Mouse (Mus musculus) embryonic facial prominence, embryonic 14.5 days (tissue): ENCODE measurements around the gene Col16a1. TPM values are rescaled to one million over a fixed set of nuclear protein-coding genes. Genes with fewer than 3 reads are reported as not detected.

Experiments used
- ATAC-seq: fragments of 200-750 bp; cut with Nextera tagmentation; 2 replicates; pipeline ENCODE4 v1.8.0; 2017; ENCODE audit warnings: low read depth, moderate number of reproducible peaks, moderate TSS enrichment
- DNase-seq: peaks from one replicate; pipeline ENCODE4 v3.0.0-alpha.2; 2015; ENCODE audit warnings: low spot score
- H3K27ac ChIP-seq: fragments of 300-500 bp; sonication (generic); replicated peaks from 2 replicates; pipeline ENCODE4 v1.5.1; 2014; ENCODE audit warnings: low read depth, mild to moderate bottlenecking, low read length, moderate library complexity
- H3K27me3 ChIP-seq: fragments of 300-500 bp; sonication (generic); replicated peaks from 2 replicates; pipeline ENCODE4 v1.6.1; 2014; ENCODE audit warnings: low read length; ENCODE audit not compliant: control insufficient read depth, insufficient read depth
- H3K36me3 ChIP-seq: fragments of 300-500 bp; sonication (generic); 2 replicates; pipeline ENCODE4 v1.6.1; 2014; ENCODE audit warnings: low read length, mixed read lengths; ENCODE audit not compliant: control insufficient read depth, insufficient read depth
- H3K4me1 ChIP-seq: fragments of 300-500 bp; sonication (generic); 2 replicates; pipeline ENCODE4 v1.6.1; 2014; ENCODE audit warnings: antibody characterized with exemption, low read length; ENCODE audit not compliant: control insufficient read depth, insufficient read depth
- H3K4me2 ChIP-seq: fragments of 300-500 bp; sonication (generic); 2 replicates; pipeline ENCODE4 v1.6.1; 2014; ENCODE audit warnings: low read depth, mild to moderate bottlenecking, low read length, moderate library complexity, mixed read lengths
- H3K4me3 ChIP-seq: fragments of 300-500 bp; sonication (generic); 2 replicates; pipeline ENCODE4 v1.5.1; 2014; ENCODE audit warnings: low read depth, mild to moderate bottlenecking, low read length
- H3K9ac ChIP-seq: fragments of 300-500 bp; sonication (generic); 2 replicates; pipeline ENCODE4 v1.6.1; 2014; ENCODE audit warnings: low read depth, mild to moderate bottlenecking, low read length, moderate library complexity, mixed read lengths
- H3K9me3 ChIP-seq: fragments of 300-500 bp; sonication (generic); 2 replicates; pipeline ENCODE4 v1.6.1; 2016; ENCODE audit warnings: low read length; ENCODE audit not compliant: control insufficient read depth
- WGBS: fragments of 180-500 bp; shearing (Covaris S2); extraction: QIAGEN DNeasy Blood & Tissue Kit; methylation state at CpG from one replicate; pipeline ENCODE4 v1.1.7; 2014; 5-methylcytosine and 5-hydroxymethylcytosine counted together
- polyA plus RNA-seq: library from polyadenylated mRNA; unstranded; fragments of >200 nt; fragmentation: Nextera tagmentation; extraction: Ambion mirVana; gene quantifications from 2 replicates; pipeline ENCODE4 v1.2.1, GENCODE M21; 2014

The Col16a1 gene
- 180 and 188 TPM in 2 replicates for polyA plus RNA-seq

DNA sequence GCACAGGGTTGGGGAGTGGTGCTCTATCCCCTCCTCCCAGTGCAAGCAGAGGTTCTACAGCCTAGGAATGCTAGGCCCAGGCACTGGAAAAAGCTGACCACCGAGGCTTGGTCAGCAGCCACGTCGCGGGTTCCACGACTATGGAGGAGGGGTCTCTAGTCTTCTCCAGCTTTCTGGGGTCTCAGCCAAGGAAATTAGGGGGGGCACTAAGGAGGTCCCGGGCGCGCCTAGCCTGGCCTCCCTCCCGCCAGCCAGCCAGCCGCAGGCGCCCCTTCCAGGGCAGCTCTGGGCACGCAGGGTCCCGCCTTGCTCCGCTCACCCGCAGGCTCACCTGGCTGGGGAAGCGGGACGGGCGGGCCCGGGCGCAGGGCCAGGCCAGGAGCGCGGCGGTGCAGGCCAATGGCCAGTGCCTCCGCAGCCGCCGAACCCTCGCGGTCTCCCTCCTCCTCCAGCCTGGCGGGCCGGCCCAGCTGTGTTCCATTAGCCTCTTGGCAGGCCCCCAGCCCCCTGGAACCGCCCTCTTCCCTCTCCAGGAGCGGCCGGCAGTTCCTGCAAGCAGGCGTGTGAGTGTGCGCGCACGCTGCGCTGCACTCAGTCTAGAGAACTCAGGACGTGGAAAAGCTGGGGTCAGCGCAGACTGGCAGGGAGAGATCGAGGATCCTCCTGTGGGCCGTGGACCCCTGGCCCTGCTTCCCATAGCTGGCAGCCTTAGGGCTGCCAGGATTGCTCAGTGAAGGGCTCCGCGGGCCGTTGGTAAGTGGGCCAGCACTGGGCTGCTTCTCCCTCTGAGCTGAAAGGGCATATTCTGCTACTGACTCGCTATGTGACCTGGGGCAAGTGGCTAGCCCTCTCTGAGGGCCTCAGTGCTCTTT is at the start of gene Col16a1:
Gene Col16a1, plus strand, starts transcription at position 510 of the 872 bp plus-strand sequence.
- H3K9me3 ChIP-seq = no peaks in the 10 kb centered on the region
- peak within 1 kb of the TSS; percentile 74 for H3K9ac ChIP-seq
- peaks cover 10% of the 10 kb centered on the region; the same call in 1 of the 2 replicates for H3K36me3 ChIP-seq
- WGBS = under 1% methylated on average over 28 of the region's 46 CpGs
- peak; percentile 92 for ATAC-seq
- H3K4me2 ChIP-seq = peak within 1 kb of the TSS; percentile 80
- no peaks in the 10 kb centered on the region for H3K27me3 ChIP-seq
- peaks cover 73% of the 10 kb centered on the region for H3K4me1 ChIP-seq
- H3K27ac ChIP-seq = peak within 1 kb of the TSS; percentile 98
- DNase-seq = peak; percentile 96
- H3K4me3 ChIP-seq = peak within 1 kb of the TSS; percentile 55

DNA sequence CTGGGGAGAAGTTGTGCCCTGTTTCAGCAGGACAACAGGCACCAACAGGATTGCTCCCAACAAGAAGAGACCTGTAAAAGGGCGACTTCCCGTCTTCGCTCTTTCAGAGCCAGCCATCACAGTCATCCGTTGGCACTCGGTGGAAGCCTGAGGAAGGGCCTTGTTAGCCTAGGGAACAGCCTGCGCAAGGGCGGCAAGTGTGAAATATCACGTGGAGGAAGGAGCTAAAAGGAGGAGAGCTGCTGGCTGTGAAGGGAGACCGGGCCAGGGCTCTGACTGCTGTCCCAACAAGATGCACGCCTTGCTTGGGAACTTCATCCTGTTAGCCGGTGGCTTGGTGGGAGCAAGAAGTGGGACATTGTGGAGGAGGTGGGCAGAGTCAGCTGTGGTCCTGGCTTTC is 49.5 kb upstream of the Col16a1 start:
- Histone ChIP-seq H3K36me3 (0 out of 2 replicates have a peak, but pooled peaks cover 15% of the 10 kb centered on the region), H3K9ac (no peak overlapping the region), H3K27me3 (0 out of 2 replicates have a peak, but pooled peaks cover 3% of the 10 kb centered on the region), H3K9me3 (no peaks in the 10 kb centered on the region), H3K4me1 (0 out of 2 replicates have a peak, but pooled peaks cover 4% of the 10 kb centered on the region), H3K27ac (no peak overlapping the region), H3K4me2 (no peak overlapping the region), H3K4me3 (no peak overlapping the region)
- 59% methylated on average over 11 of the region's 11 CpGs for WGBS
- DNase-seq = no peak
- ATAC-seq = no peak

- Histone ChIP-seq H3K9ac (no peak overlapping the region), H3K36me3 (0 out of 2 replicates have a peak, but pooled peaks cover 4% of the 10 kb centered on the region), H3K27me3 (no peaks in the 10 kb centered on the region), H3K27ac (no peak overlapping the region), H3K9me3 (no peaks in the 10 kb centered on the region), H3K4me1 (peaks cover 6% of the 10 kb centered on the region; the same call in 1 of the 2 replicates), H3K4me3 (no peak overlapping the region), H3K4me2 (no peak overlapping the region)
- peak; percentile 36 for DNase-seq
- ATAC-seq = 0 out of 2 replicates have a peak, but pooled peaks have one; percentile 28
- WGBS = 36% methylated on average over 5 of the region's 5 CpGs
Observed at GRCm38 (mm10) chr4:130001710-130002109, 45.9 kb upstream of the Col16a1 start.

DNA sequence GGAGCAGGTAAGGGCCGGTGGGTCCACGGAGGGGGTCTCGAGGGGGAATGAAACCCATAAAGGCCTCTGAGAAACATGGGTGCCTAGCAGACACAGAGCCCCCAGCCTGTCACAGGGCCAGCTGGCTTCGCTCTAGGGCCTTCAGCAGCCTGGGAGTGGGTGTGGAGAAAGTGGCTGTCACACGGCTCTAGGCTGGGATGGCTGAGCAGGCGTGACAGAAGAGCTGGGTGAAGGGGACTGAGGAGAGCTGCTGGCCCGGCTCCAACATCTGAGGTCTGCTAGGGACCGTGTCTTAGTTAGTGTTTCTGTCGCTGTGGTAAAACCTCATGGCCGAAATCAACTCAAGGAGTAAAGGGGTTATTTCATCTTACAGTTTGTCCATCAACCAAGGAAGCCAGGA is 45.5 kb upstream of the Col16a1 start:
- H3K9ac ChIP-seq = no peak overlapping the region
- H3K36me3 ChIP-seq = 0 out of 2 replicates have a peak, but pooled peaks cover 4% of the 10 kb centered on the region
- H3K4me2 ChIP-seq = no peak overlapping the region
- H3K4me1 ChIP-seq = peaks cover 8% of the 10 kb centered on the region; the same call in 1 of the 2 replicates
- H3K27me3 ChIP-seq = 0 out of 2 replicates have a peak, but pooled peaks cover 1% of the 10 kb centered on the region
- H3K9me3 ChIP-seq = no peaks in the 10 kb centered on the region
- DNase-seq (peak; percentile 47), ATAC-seq (0 out of 2 replicates have a peak, but pooled peaks have one; percentile 17)
- no peak overlapping the region for H3K27ac ChIP-seq
- H3K4me3 ChIP-seq = no peak overlapping the region
- WGBS = 58% methylated on average over 10 of the region's 10 CpGs

DNA sequence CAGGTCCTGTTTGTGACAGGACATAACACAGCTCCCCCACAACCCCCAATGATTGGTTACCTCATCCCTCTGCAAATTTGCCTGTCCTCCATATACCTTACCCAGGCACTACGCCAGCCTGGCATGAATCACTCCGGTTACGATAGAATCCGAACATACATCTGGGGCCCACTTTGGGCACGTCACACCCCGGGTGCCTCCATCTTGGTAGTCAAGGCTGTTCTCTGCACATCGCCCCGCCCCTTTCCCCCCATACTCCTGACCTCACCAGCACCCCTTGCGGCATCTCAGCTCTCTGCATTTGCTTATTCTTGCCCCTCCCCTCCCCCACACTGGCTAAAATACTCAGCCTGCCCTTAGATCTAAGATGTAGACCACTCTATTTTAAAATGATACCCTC is 42.0 kb upstream of the Col16a1 start:
- H3K9ac ChIP-seq = no peak overlapping the region
- H3K36me3 ChIP-seq = 0 out of 2 replicates have a peak, but pooled peaks cover 15% of the 10 kb centered on the region
- H3K27me3 ChIP-seq = peaks cover 6% of the 10 kb centered on the region; the same call in 1 of the 2 replicates
- no peak overlapping the region for H3K27ac ChIP-seq
- no peak for ATAC-seq
- peaks cover 8% of the 10 kb centered on the region; the same call in 1 of the 2 replicates for H3K4me1 ChIP-seq
- H3K4me2 ChIP-seq = no peak overlapping the region
- no peak overlapping the region for H3K4me3 ChIP-seq
- no peaks in the 10 kb centered on the region for H3K9me3 ChIP-seq
- 67% methylated on average over 9 of the region's 9 CpGs for WGBS
- DNase-seq = no peak

- 16% methylated on average over 21 of the region's 25 CpGs for WGBS
- no peak for DNase-seq
- H3K4me1 ChIP-seq = peaks cover 4% of the 10 kb centered on the region; the same call in 1 of the 2 replicates
- ATAC-seq = no peak
- no peak overlapping the region for H3K27ac ChIP-seq
- peaks cover 21% of the 10 kb centered on the region; the same call in 1 of the 2 replicates for H3K36me3 ChIP-seq
- peak overlapping the region; percentile 50 for H3K4me2 ChIP-seq
- peak overlapping the region; percentile 23 for H3K4me3 ChIP-seq
- no peaks in the 10 kb centered on the region for H3K9me3 ChIP-seq
- peak overlapping the region; percentile 40 for H3K9ac ChIP-seq
- H3K27me3 ChIP-seq = peaks cover 6% of the 10 kb centered on the region; the same call in 1 of the 2 replicates
Observed at GRCm38 (mm10) chr4:130006533-130006932, 41.1 kb upstream of the Col16a1 start.

GRCm38 (mm10) chr4:130009043-130009442 is 38.6 kb upstream of the Col16a1 start:
- no peak overlapping the region for H3K27ac ChIP-seq
- no peaks in the 10 kb centered on the region for H3K9me3 ChIP-seq
- no peak overlapping the region for H3K4me2 ChIP-seq
- 77% methylated on average over 13 of the region's 14 CpGs for WGBS
- no peak overlapping the region for H3K4me3 ChIP-seq
- ATAC-seq (no peak), DNase-seq (no peak)
- peaks cover 28% of the 10 kb centered on the region; the same call in 1 of the 2 replicates for H3K36me3 ChIP-seq
- peaks cover 4% of the 10 kb centered on the region; the same call in 1 of the 2 replicates for H3K4me1 ChIP-seq
- H3K9ac ChIP-seq = no peak overlapping the region
- peaks cover 6% of the 10 kb centered on the region; the same call in 1 of the 2 replicates for H3K27me3 ChIP-seq

DNA sequence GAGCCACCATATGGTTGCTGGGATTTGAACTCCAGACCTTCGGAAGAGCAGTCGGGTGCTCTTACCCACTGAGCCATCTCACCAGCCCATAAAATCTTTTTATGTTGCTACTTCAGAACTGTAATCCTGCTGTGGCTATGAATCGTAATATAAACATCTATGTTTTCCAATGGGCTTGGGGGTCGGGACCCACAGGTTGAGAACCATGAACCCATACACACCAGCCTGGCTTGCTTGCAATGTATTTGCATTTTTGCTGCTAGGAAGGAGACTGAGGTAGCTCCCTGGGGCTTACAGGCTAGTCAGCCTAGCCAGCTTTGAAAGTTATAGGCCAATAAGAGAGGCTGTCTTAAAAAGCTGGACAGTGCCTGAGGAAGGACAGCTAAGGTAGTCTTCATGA is 36.9 kb upstream of the Col16a1 start:
- Histone ChIP-seq H3K9me3 (no peaks in the 10 kb centered on the region), H3K27ac (no peak overlapping the region), H3K4me3 (no peak overlapping the region), H3K36me3 (peaks cover 28% of the 10 kb centered on the region; the same call in 1 of the 2 replicates), H3K27me3 (peaks cover 6% of the 10 kb centered on the region; the same call in 1 of the 2 replicates), H3K9ac (no peak overlapping the region), H3K4me2 (no peak overlapping the region), H3K4me1 (peaks cover 4% of the 10 kb centered on the region; the same call in 1 of the 2 replicates)
- ATAC-seq = no peak
- DNase-seq = no peak
- 88% methylated on average over 4 of the region's 4 CpGs for WGBS
